Mouse (Mus musculus) G1E (cell line): Measurements from ENCODE around the gene Tmem129.

ENCODE experiments used
- CTCF ChIP-seq: IDR thresholded peaks from 2 replicates; pipeline ENCODE4 v1.5.1; 2012; ENCODE audit warnings: low read depth, low read length, inconsistent platforms, mixed read lengths
- GATA1 ChIP-seq: IDR thresholded peaks from 2 replicates; pipeline ENCODE4 v1.6.1; 2012; ENCODE audit warnings: borderline replicate concordance, low read length, inconsistent platforms, mixed read lengths

DNA sequence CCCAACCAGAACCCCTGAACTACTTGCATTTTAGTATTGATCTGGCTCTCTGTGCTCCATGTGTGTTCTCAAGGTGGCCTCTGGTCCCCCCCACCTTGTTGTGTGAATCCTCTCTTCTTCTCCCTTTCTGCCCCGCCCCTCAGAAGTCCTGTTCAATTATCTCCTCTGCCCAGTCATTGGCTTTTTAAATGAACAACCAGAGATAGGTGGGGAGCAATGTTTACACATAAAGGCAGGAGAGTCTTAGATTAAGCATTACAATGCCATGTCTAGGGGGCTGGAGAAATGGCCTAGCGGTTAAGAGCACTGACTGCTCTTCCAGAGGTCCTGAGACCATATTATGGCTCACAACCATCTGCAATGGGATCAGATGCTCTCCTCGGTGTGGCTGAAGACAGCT is 22.9 kb downstream of the Tmem129 start:
- no peak for TF ChIP-seq CTCF
- no peak for TF ChIP-seq GATA1
